Mouse (Mus musculus) gastrocnemius, adult 8-10 months (tissue): ENCODE measurements around the gene Pak7. TPM values are rescaled to one million over a fixed set of nuclear protein-coding genes. Genes with fewer than 3 reads are reported as not detected.

Source experiments
- DNase-seq, 2 experiments: peaks; one replicate each; pipeline ENCODE4 v3.0.0; 2022; ENCODE audit warnings: low spot score in 2 of 2
- total RNA-seq, 4 experiments: library from RNA; stranded (reverse); gene quantifications; 2 replicates each; pipeline ENCODE4 v1.2.4; 2022

Pak7 gene
- total RNA-seq, 4 experiments from 2014 or later: 0.07 to 0.15 TPM; not detected in 2

- DNase-seq: no peak
These were observed 336.8 kb downstream of the Pak7 start for GRCm38 (mm10) chr2:136050793-136051615.

GRCm38 (mm10) chr2:136048464-136048863, 339.3 kb downstream of the Pak7 start:
- no peak for DNase-seq

Other genes with a start within 250 kb of the Pak7 start
- gene Ankef1, start 113.9 kb upstream of the Pak7 start, total RNA-seq: 1 to 10 TPM in 1 of 4 experiments, under 1 TPM in 3; 0.17 to 1.4 (median 0.57) TPM